In the genomic region with DNA sequence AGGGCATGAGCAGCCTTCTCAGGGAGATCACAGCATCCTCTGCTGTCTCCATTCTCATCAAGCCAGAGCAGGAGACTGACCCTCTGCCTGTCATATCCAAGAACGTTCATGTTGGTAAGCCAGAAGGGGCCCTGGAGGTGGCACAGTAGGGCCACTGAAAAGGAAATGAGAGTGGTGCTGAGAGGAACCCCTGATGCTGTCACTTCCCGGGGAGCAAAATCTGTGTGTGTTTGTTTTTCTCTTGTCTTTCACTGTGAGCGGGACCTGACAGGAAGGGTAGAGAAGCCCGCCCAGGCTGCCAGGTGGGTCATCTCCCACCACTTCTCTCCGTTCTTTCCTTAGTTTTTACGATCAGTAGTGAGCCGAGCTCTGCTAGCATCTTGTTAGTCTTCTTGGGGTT, we compare ENCODE assay signal across 19 mouse cellular contexts.
DNase-seq lines count a peak whose midpoint lies in the region; TF ChIP-seq lines count a peak whose summit lies in the region.
"Had no signal": no experiment of that assay in that cellular context is flagged by ENCODE, and none has a peak within 500 bp of the region (broad histone marks: within the 10 kb centered on the region; RNA-seq: fewer than 3 reads in every experiment).

No protein-coding gene starts in this region.

- TF ChIP-seq POLR2A in bone marrow, adult 2 months (IDR thresholded peaks at IDR 0.05; ENCODE audit: borderline replicate concordance, control insufficient read depth, low read depth, low read length), result no peak

- WGBS in bone marrow, adult 2 months, result 73% methylated on average over 7 of the region's 7 CpGs

- H3K4me3 ChIP-seq in bone marrow, adult 2 months (replicated peaks; ENCODE audit: control insufficient read depth, low read depth, low read length), result no peak overlapping the region
- H3K4me3 ChIP-seq: embryonic facial prominence, embryonic 10.5 days; embryonic facial prominence, embryonic 12.5 days; forebrain, embryonic 13.5 days; forebrain, embryonic 15.5 days had no signal

- no peaks in the 10 kb centered on the region; the same call in 1 of the 2 replicates for H3K4me1 ChIP-seq in bone marrow, adult 2 months (ENCODE audit: control insufficient read depth, insufficient read depth, low read length)
- H3K4me1 ChIP-seq: embryonic facial prominence, embryonic 10.5 days; embryonic facial prominence, embryonic 12.5 days; forebrain, embryonic 13.5 days; forebrain, embryonic 15.5 days had no signal

- DNase-seq in spleen, adult 18-20 months, result peak; percentile 31 to 35
- no peak for DNase-seq in spleen, postnatal 4 days (ENCODE audit: low spot score in 2 of 2)
- peak; percentile 62 to 65 for DNase-seq in spleen, postnatal 36 days (ENCODE audit: low spot score in 2 of 2)
- DNase-seq in spleen, postnatal 10 days (ENCODE audit: low spot score in 2 of 2), result no peak
- no peak for DNase-seq in adrenal gland, postnatal 36 days
- DNase-seq in kidney, postnatal 14 days, result no peak
- DNase-seq: adrenal gland, adult 8-10 months; adrenal gland, postnatal 14 days; cerebellum, adult 11-12 months; cerebellum, adult 2 months; cerebellum, adult 9-10 months; cerebellum, postnatal 10 days; cerebellum, postnatal 25 days; forebrain, postnatal 0 days had no signal

- no peak for TF ChIP-seq CTCF in bone marrow, adult 2 months (IDR thresholded peaks at IDR 0.05; ENCODE audit: control insufficient read depth, insufficient read depth, low read length)

- H3K27ac ChIP-seq in bone marrow, adult 2 months (ENCODE audit: control insufficient read depth, insufficient read depth, low read depth, low read length, poor library complexity), result peak overlapping the region; percentile 47
- H3K27ac ChIP-seq: embryonic facial prominence, embryonic 10.5 days; embryonic facial prominence, embryonic 12.5 days; forebrain, embryonic 13.5 days; forebrain, embryonic 15.5 days had no signal

Comparison
In these comparisons a context has a peak if more than half of its experiments do, and no peak if none do; other contexts are left out.
1. DNase-seq: peak in spleen, adult 18-20 months (2 of 2) and spleen, postnatal 36 days (2 of 2); none in spleen, postnatal 4 days (0 of 2), spleen, postnatal 10 days (0 of 2), adrenal gland, postnatal 36 days (0 of 2) and kidney, postnatal 14 days (single experiment).